Comparison of ENCODE assay signal across 9 mouse cellular contexts in the genomic region with DNA sequence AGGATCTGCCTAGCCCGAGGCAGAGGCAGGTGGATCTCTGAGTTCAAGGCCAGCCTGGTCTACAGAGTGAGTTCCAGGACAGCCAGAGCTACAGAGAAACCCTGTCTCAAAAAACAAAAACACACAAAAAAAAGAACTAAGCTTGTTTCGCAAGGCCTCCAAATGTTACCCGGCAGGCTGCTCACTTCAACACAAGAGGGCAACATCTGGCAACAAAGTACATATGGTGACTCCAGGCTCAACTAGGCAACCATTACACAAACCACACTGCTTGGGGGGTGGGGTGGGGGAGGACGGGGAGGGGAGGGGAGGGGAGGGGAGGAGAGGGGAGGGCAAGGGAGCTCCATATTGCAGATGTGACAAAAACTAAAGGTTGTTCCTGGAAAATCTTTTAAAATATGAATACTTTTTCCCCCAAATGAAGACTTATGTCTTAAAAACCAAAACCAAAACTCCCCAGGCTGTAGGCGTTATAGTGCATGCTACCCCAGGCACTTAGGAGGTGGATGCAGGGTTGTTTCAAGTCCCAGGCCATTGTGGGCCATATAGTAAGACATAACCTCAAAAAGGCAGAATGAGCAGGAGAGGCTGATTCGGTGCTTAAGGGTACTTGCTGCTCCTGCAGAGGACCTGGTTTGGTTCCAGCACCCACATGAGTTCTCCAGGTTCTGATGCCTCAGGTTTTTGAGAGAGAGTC. TPM values are rescaled to one million over a fixed set of nuclear protein-coding genes. Genes with fewer than 3 reads are reported as not detected.
DNase-seq lines count a peak whose midpoint lies in the region; ATAC-seq and TF ChIP-seq lines count a peak whose summit lies in the region.
"Had no signal": no experiment of that assay in that cellular context is flagged by ENCODE, and none has a peak within 500 bp of the region (broad histone marks: within the 10 kb centered on the region; RNA-seq: fewer than 3 reads in every experiment).

No protein-coding gene starts in this region.

- no peaks in the 10 kb centered on the region for H3K4me1 ChIP-seq in spleen, adult 2 months (ENCODE audit: control insufficient read depth, insufficient read depth, insufficient read length)

- DNase-seq in adrenal gland, postnatal 10 days, result peak; percentile 24
- DNase-seq in adrenal gland, postnatal 4 days (ENCODE audit: low spot score in 2 of 2), result no peak
- peak; percentile 20 to 49 for DNase-seq in spleen, adult 2 months (ENCODE audit: low read depth in 1 of 2, low spot score in 2 of 2)
- DNase-seq in spleen, postnatal 14 days (ENCODE audit: low spot score in 2 of 2), result no peak
- DNase-seq in lung, postnatal 10 days, result peak; percentile 71
- DNase-seq in layer of hippocampus, postnatal 14 days (ENCODE audit: low spot score in 2 of 2), result no peak
- DNase-seq in heart, adult 9 months (ENCODE audit: low spot score in 2 of 2), result no peak
- DNase-seq: layer of hippocampus, postnatal 36 days had no signal

- ATAC-seq in erythroid progenitor cell, adult 5-6 weeks (replicated peaks; ENCODE audit: low FRiP score, poor library complexity, severe bottlenecking), result no peak

- no peaks in the 10 kb centered on the region for H3K27me3 ChIP-seq in spleen, adult 2 months (ENCODE audit: control insufficient read depth, insufficient read depth, low read length)

- H3K36me3 ChIP-seq in spleen, adult 2 months (ENCODE audit: control insufficient read depth, insufficient read depth, low read length), result peaks cover 7% of the 10 kb centered on the region; the same call in 1 of the 2 replicates

- no peak for TF ChIP-seq POLR2A in spleen, adult 2 months (IDR thresholded peaks at IDR 0.05; ENCODE audit: low read depth, low read length)

- no peak overlapping the region for H3K27ac ChIP-seq in spleen, adult 2 months (ENCODE audit: insufficient read depth, low read length)

- no peak overlapping the region for H3K4me3 ChIP-seq in spleen, adult 2 months (ENCODE audit: extremely low read depth, insufficient read depth, insufficient read length)

- 64% methylated on average over 5 of the region's 6 CpGs for WGBS in spleen, adult 2 months

- peak; percentile 47; the same call in 1 of the 2 replicates for TF ChIP-seq CTCF in spleen, adult 2 months (IDR thresholded peaks at IDR 0.05; ENCODE audit: extremely low read depth, insufficient read depth, insufficient read length, insufficient replicate concordance)

RNA-seq across cellular contexts. Expression of a gene that starts 21.2 kb away (rescaled TPM):
- total RNA-seq in adrenal gland, postnatal 10 days (2021), result 1 to 10 TPM; 4.6 to 7.0 TPM
- 1 to 10 TPM; 1.9 to 2.4 TPM for total RNA-seq in adrenal gland, postnatal 4 days (2021)
- polyA plus RNA-seq in spleen, adult 2 months (2012; rRNA removed), result 0.22 and 0.29 TPM in 2 replicates
- total RNA-seq in erythroid progenitor cell, adult 5-6 weeks (2015; ENCODE audit: low replicate concordance), result not detected in 2 replicates
- 0.26 TPM in 1 of 2 replicates, not detected in the other for total RNA-seq in erythroid progenitor cell, adult 5-6 weeks (2017; ENCODE audit: low replicate concordance)
- total RNA-seq in layer of hippocampus, postnatal 14 days (2021), result 10 to 100 TPM; 57.5 to 60.4 TPM

RNA-seq across cellular contexts. Expression of a gene that starts 23.5 kb away (rescaled TPM):
- total RNA-seq in adrenal gland, postnatal 10 days (2021), result 10 to 100 TPM in 1 of 2 experiments, 1 to 10 TPM in 1; 8.7 to 15.9 TPM
- 10 to 100 TPM; 16.5 to 16.6 TPM for total RNA-seq in adrenal gland, postnatal 4 days (2021)
- polyA plus RNA-seq in spleen, adult 2 months (2012; rRNA removed), result 6.9 and 7.5 TPM in 2 replicates
- total RNA-seq in erythroid progenitor cell, adult 5-6 weeks (2015; ENCODE audit: low replicate concordance), result 11.9 and 43.6 TPM in 2 replicates
- 4.0 and 8.6 TPM in 2 replicates for total RNA-seq in erythroid progenitor cell, adult 5-6 weeks (2017; ENCODE audit: low replicate concordance)
- total RNA-seq in layer of hippocampus, postnatal 14 days (2021), result 10 to 100 TPM; 19.2 to 22.2 TPM

RNA-seq across cellular contexts. Expression of a gene that starts 24.2 kb away (rescaled TPM):
- total RNA-seq in adrenal gland, postnatal 10 days (2021), result 1 to 10 TPM; 5.7 to 7.2 TPM
- 1 to 10 TPM; 8.9 to 9.4 TPM for total RNA-seq in adrenal gland, postnatal 4 days (2021)
- polyA plus RNA-seq in spleen, adult 2 months (2012; rRNA removed), result 2.1 and 2.5 TPM in 2 replicates
- 9.7 and 10.9 TPM in 2 replicates for total RNA-seq in erythroid progenitor cell, adult 5-6 weeks (2015; ENCODE audit: low replicate concordance)
- 8.6 and 9.5 TPM in 2 replicates for total RNA-seq in erythroid progenitor cell, adult 5-6 weeks (2017; ENCODE audit: low replicate concordance)
- 1 to 10 TPM; 7.0 TPM for total RNA-seq in layer of hippocampus, postnatal 14 days (2021)

RNA-seq across cellular contexts. Expression of a gene that starts 58.1 kb away (rescaled TPM):
- 10 to 100 TPM; 16.7 to 18.6 TPM for total RNA-seq in adrenal gland, postnatal 10 days (2021)
- total RNA-seq in adrenal gland, postnatal 4 days (2021), result 10 to 100 TPM; 22.7 to 24.4 TPM
- polyA plus RNA-seq in spleen, adult 2 months (2012; rRNA removed), result 3.8 and 6.0 TPM in 2 replicates
- 1.7 TPM in 1 of 2 replicates, not detected in the other for total RNA-seq in erythroid progenitor cell, adult 5-6 weeks (2015; ENCODE audit: low replicate concordance)
- total RNA-seq in erythroid progenitor cell, adult 5-6 weeks (2017; ENCODE audit: low replicate concordance), result 3.2 and 3.3 TPM in 2 replicates
- 100 to 1,000 TPM; 109 to 128 TPM for total RNA-seq in layer of hippocampus, postnatal 14 days (2021)

Comparison
In these comparisons a context has a peak if more than half of its experiments do, and no peak if none do; other contexts are left out.
1. DNase-seq: peak in adrenal gland, postnatal 10 days (single experiment), spleen, adult 2 months (2 of 2) and lung, postnatal 10 days (single experiment); none in adrenal gland, postnatal 4 days (0 of 2), spleen, postnatal 14 days (0 of 2), layer of hippocampus, postnatal 14 days (0 of 2) and heart, adult 9 months (0 of 2).
2. RNA of a gene that starts 21.2 kb away (total RNA-seq): 57.5 to 60.4 TPM in layer of hippocampus, postnatal 14 days; 4.6 to 7.0 TPM in adrenal gland, postnatal 10 days, 1.9 to 2.4 TPM in adrenal gland, postnatal 4 days and 0.26 TPM in erythroid progenitor cell, adult 5-6 weeks; every median in the first group is over 4 times any median in the second.